Mouse (Mus musculus) embryonic stem cell, embryonic (primary cell): ENCODE measurements around the gene Ifna7.
"Not testable (repeated sequence)": the region's sequence is repeated elsewhere in the genome, so short reads cannot be mapped to it uniquely, and the experiment has no call there.

Experiments
- CTCF ChIA-PET, 4 experiments: fragments of 300-600 bp in 2 of 4; fragments of 350-600 bp in 2 of 4; sonication (Branson Sonifier 250); formaldehyde crosslinking; loops; one replicate each; lab custom pipeline; 2022; ENCODE audit warnings: inconsistent platforms in 2 of 4; lab: Charles Lee
- POLR2A ChIA-PET, 4 experiments: fragments of 300-600 bp in 2 of 4; fragments of 350-600 bp in 2 of 4; sonication (Branson Sonifier 250); formaldehyde crosslinking; loops; one replicate each; lab custom pipeline; 2022; ENCODE audit warnings: antibody characterized with exemption in 4 of 4, inconsistent platforms in 1 of 4; lab: Charles Lee

Ifna7 gene

GRCm38 (mm10) chr4:88815928-88816327 lies at the start of gene Ifna7:
Gene Ifna7, plus strand, starts transcription at chr4:88816228.
- ChIA-PET POLR2A (no interaction called here), CTCF (no interaction called here)

- POLR2A ChIA-PET, CTCF ChIA-PET: not testable (repeated sequence)
These were observed 42.5 kb upstream of the Ifna7 start, which contains the start of gene Gm13290 for GRCm38 (mm10) chr4:88773534-88773933. Gene Gm13290, plus strand, starts transcription at chr4:88773834.

- POLR2A ChIA-PET, CTCF ChIA-PET: not testable (repeated sequence)
These were observed 39.4 kb upstream of the Ifna7 start, which contains the start of gene Gm13289 for GRCm38 (mm10) chr4:88776622-88777021. Gene Gm13289, plus strand, starts transcription at chr4:88776922.

GRCm38 (mm10) chr4:88779550-88779949 lies 36.5 kb upstream of the Ifna7 start, which contains the start of gene Gm13272:
Gene Gm13272, plus strand, starts transcription at chr4:88779850.
- CTCF ChIA-PET, POLR2A ChIA-PET: not testable (repeated sequence)

- POLR2A ChIA-PET, CTCF ChIA-PET: not testable (repeated sequence)
These were observed 35.7 kb upstream of the Ifna7 start for GRCm38 (mm10) chr4:88780320-88780719.

- POLR2A ChIA-PET, CTCF ChIA-PET: not testable (repeated sequence)
These were observed 34.2 kb upstream of the Ifna7 start, which contains the start of gene Ifnz for GRCm38 (mm10) chr4:88781831-88782230. Gene Ifnz, plus strand, starts transcription at chr4:88782131.

GRCm38 (mm10) chr4:88782335-88782734 lies 33.7 kb upstream of the Ifna7 start:
- CTCF ChIA-PET, POLR2A ChIA-PET: not testable (repeated sequence)

- POLR2A ChIA-PET = not testable (repeated sequence)
These were observed 30.6 kb upstream of the Ifna7 start, which contains the start of gene Gm13276 for GRCm38 (mm10) chr4:88785409-88785808. Gene Gm13276, plus strand, starts transcription at chr4:88785709.

GRCm38 (mm10) chr4:88788402-88788801 lies 27.6 kb upstream of the Ifna7 start, which contains the start of gene Gm13277:
Gene Gm13277, plus strand, starts transcription at chr4:88788632.
- CTCF ChIA-PET, POLR2A ChIA-PET: not testable (repeated sequence)

More at GRCm38 (mm10) chr4:88785409-88785808, 30.6 kb upstream of the Ifna7 start, which contains the start of gene Gm13276:
- CTCF ChIA-PET = not testable (repeated sequence)

- POLR2A ChIA-PET, CTCF ChIA-PET: not testable (repeated sequence)
These were observed 24.8 kb upstream of the Ifna7 start, which contains the start of gene Gm13278 for GRCm38 (mm10) chr4:88791250-88791649. Gene Gm13278, plus strand, starts transcription at chr4:88791550.

- CTCF ChIA-PET = not testable (repeated sequence)
These were observed 21.9 kb upstream of the Ifna7 start, which contains the start of gene Gm13275 for GRCm38 (mm10) chr4:88793936-88794675. Gene Gm13275, plus strand, starts transcription at chr4:88794487.

GRCm38 (mm10) chr4:88797097-88797496 lies 18.9 kb upstream of the Ifna7 start, which contains the start of gene Gm13279:
Gene Gm13279, plus strand, starts transcription at chr4:88797397.
- CTCF ChIA-PET, POLR2A ChIA-PET: not testable (repeated sequence)

More at GRCm38 (mm10) chr4:88793936-88794675, 21.9 kb upstream of the Ifna7 start, which contains the start of gene Gm13275:
- POLR2A ChIA-PET = not testable (repeated sequence)

- CTCF ChIA-PET, POLR2A ChIA-PET: not testable (repeated sequence)
These were observed 16.7 kb upstream of the Ifna7 start, which contains the start of gene Gm13285 for GRCm38 (mm10) chr4:88799365-88799764. Gene Gm13285, plus strand, starts transcription at chr4:88799665.

- POLR2A ChIA-PET, CTCF ChIA-PET: not testable (repeated sequence)
These were observed 13.1 kb upstream of the Ifna7 start, which contains the start of gene Gm13287 for GRCm38 (mm10) chr4:88802954-88803353. Gene Gm13287, plus strand, starts transcription at chr4:88803254.

- POLR2A ChIA-PET, CTCF ChIA-PET: not testable (repeated sequence)
These were observed 10.8 kb upstream of the Ifna7 start, which contains the start of gene Gm13288 for GRCm38 (mm10) chr4:88805231-88805630. Gene Gm13288, plus strand, starts transcription at chr4:88805531.

- POLR2A ChIA-PET, CTCF ChIA-PET: not testable (repeated sequence)
These were observed 10.3 kb upstream of the Ifna7 start for GRCm38 (mm10) chr4:88805761-88806160.

- ChIA-PET POLR2A (no interaction called here), CTCF (interaction anchor here in 1 of 4 experiments (0.6 kb wide), 1 partner anchor 136 kb away, joined by 4 read pairs; the partner anchor contains the start of gene Ifna2)
These were observed 3.6 kb downstream of the Ifna7 start, which contains the start of gene Ifna11 for GRCm38 (mm10) chr4:88819659-88820058. Gene Ifna11, plus strand, starts transcription at chr4:88819959.

- ChIA-PET CTCF (no interaction called here), POLR2A (no interaction called here)
These were observed 7.0 kb downstream of the Ifna7 start for GRCm38 (mm10) chr4:88822995-88823394.

GRCm38 (mm10) chr4:88827116-88827515 lies 11.1 kb downstream of the Ifna7 start, which contains the start of gene Ifna6:
Gene Ifna6, plus strand, starts transcription at chr4:88827416.
- CTCF ChIA-PET, POLR2A ChIA-PET: not testable (repeated sequence)

- ChIA-PET CTCF (interaction anchor here in 1 of 4 experiments (0.9 to 2.2 kb wide), 2 partner anchors 134 to 299 kb away, joined by 3 to 4 read pairs; no protein-coding TSS in a partner anchor), POLR2A (interaction anchor here in 1 of 4 experiments (0.6 kb wide), 1 partner anchor 463 kb away, joined by 11 read pairs; no protein-coding TSS in a partner anchor)
These were observed 14.5 kb downstream of the Ifna7 start for GRCm38 (mm10) chr4:88830523-88830922.
